Mouse (Mus musculus): ENCODE data around the gene Rgs11. TPM values are rescaled to one million over a fixed set of nuclear protein-coding genes. Genes with fewer than 3 reads are reported as not detected.
"Not testable (repeated sequence)": the region's sequence is repeated elsewhere in the genome, so short reads cannot be mapped to it uniquely, and the experiment has no call there.

Rgs11 gene
- polyA plus RNA-seq (2016; fragmentation: Nextera tagmentation; extraction: Ambion mirVana): 0.34 and 1.5 TPM in 2 replicates

- H3K4me3 ChIP-seq: peak within 1 kb of the TSS; percentile 37
- peaks cover 24% of the 10 kb centered on the region for H3K4me1 ChIP-seq
- no peaks in the 10 kb centered on the region for H3K9me3 ChIP-seq
- H3K9ac ChIP-seq (replicated peaks): no peak within 1 kb of the TSS; the same call in 1 of the 2 replicates
- peaks cover 78% of the 10 kb centered on the region for H3K27me3 ChIP-seq
- H3K36me3 ChIP-seq: no peaks in the 10 kb centered on the region; the same call in 1 of the 2 replicates
- peak within 1 kb of the TSS; percentile 57 for H3K4me2 ChIP-seq (replicated peaks)
- 2% methylated on average over 22 of the region's 22 CpGs for WGBS
- no peak for ATAC-seq (ENCODE audit: low FRiP score, low read depth)
- H3K27ac ChIP-seq (replicated peaks): no peak within 1 kb of the TSS
Measured at GRCm38 (mm10) chr17:26202737-26203136, at the start of gene Rgs11. Gene Rgs11 (plus strand): TSS chr17:26202951.

- Histone ChIP-seq H3K36me3 (0 out of 2 replicates have a peak, but pooled peaks cover 7% of the 10 kb centered on the region), H3K9me3 (no peaks in the 10 kb centered on the region), H3K9ac (replicated peaks) (no peak overlapping the region), H3K4me2 (replicated peaks) (no peak overlapping the region), H3K4me1 (no peaks in the 10 kb centered on the region), H3K4me3 (no peak overlapping the region), H3K27ac (replicated peaks) (no peak overlapping the region), H3K27me3 (no peaks in the 10 kb centered on the region)
- WGBS: 94% methylated on average over 1 of the region's 1 CpGs
- ATAC-seq (ENCODE audit: low FRiP score, low read depth): no peak
Measured at GRCm38 (mm10) chr17:26162736-26163135, 40.0 kb upstream of the Rgs11 start.

- H3K4me3 ChIP-seq: no peak overlapping the region
- no peaks in the 10 kb centered on the region for H3K9me3 ChIP-seq
- H3K4me2 ChIP-seq (replicated peaks): no peak overlapping the region
- no peaks in the 10 kb centered on the region for H3K4me1 ChIP-seq
- WGBS: 90% methylated on average over 2 of the region's 2 CpGs
- no peak overlapping the region for H3K9ac ChIP-seq (replicated peaks)
- H3K27me3 ChIP-seq: no peaks in the 10 kb centered on the region
- H3K36me3 ChIP-seq: peaks cover 11% of the 10 kb centered on the region; the same call in 1 of the 2 replicates
- no peak overlapping the region for H3K27ac ChIP-seq (replicated peaks)
- no peak for ATAC-seq (ENCODE audit: low FRiP score, low read depth)
Measured at GRCm38 (mm10) chr17:26168039-26168438, 34.7 kb upstream of the Rgs11 start.

- not testable (repeated sequence) for H3K9ac ChIP-seq (replicated peaks); H3K4me2 ChIP-seq (replicated peaks); H3K9me3 ChIP-seq; H3K27ac ChIP-seq (replicated peaks); ATAC-seq (ENCODE audit: low FRiP score, low read depth); H3K27me3 ChIP-seq; H3K4me3 ChIP-seq; H3K4me1 ChIP-seq
- WGBS: 84% methylated on average over 2 of the region's 2 CpGs
- H3K36me3 ChIP-seq: peaks cover 48% of the 10 kb centered on the region
Measured at GRCm38 (mm10) chr17:26175248-26175647, 27.5 kb upstream of the Rgs11 start.

- Histone ChIP-seq H3K4me1 (no peaks in the 10 kb centered on the region), H3K9ac (replicated peaks) (no peak overlapping the region), H3K27me3 (no peaks in the 10 kb centered on the region), H3K4me3 (no peak overlapping the region), H3K9me3 (peaks cover 3% of the 10 kb centered on the region; the same call in 1 of the 2 replicates), H3K4me2 (replicated peaks) (no peak overlapping the region), H3K27ac (replicated peaks) (no peak overlapping the region), H3K36me3 (peaks cover 69% of the 10 kb centered on the region)
- ATAC-seq (ENCODE audit: low FRiP score, low read depth): no peak
Measured at GRCm38 (mm10) chr17:26178611-26179010, 24.1 kb upstream of the Rgs11 start.

GRCm38 (mm10) chr17:26181179-26181578 is 21.6 kb upstream of the Rgs11 start:
- WGBS: 93% methylated on average over 3 of the region's 3 CpGs
- Histone ChIP-seq H3K9ac (replicated peaks) (no peak overlapping the region), H3K4me1 (no peaks in the 10 kb centered on the region), H3K27me3 (no peaks in the 10 kb centered on the region), H3K9me3 (peaks cover 3% of the 10 kb centered on the region; the same call in 1 of the 2 replicates), H3K27ac (replicated peaks) (no peak overlapping the region), H3K4me3 (no peak overlapping the region), H3K36me3 (peaks cover 69% of the 10 kb centered on the region), H3K4me2 (replicated peaks) (no peak overlapping the region)
- ATAC-seq (ENCODE audit: low FRiP score, low read depth): no peak

GRCm38 (mm10) chr17:26187592-26187991 is 15.2 kb upstream of the Rgs11 start:
- Histone ChIP-seq H3K4me2 (replicated peaks) (no peak overlapping the region), H3K9ac (replicated peaks) (no peak overlapping the region), H3K4me1 (no peaks in the 10 kb centered on the region), H3K9me3 (no peaks in the 10 kb centered on the region), H3K36me3 (peaks cover 91% of the 10 kb centered on the region), H3K27me3 (no peaks in the 10 kb centered on the region), H3K4me3 (no peak overlapping the region), H3K27ac (replicated peaks) (no peak overlapping the region)
- whole genome bisulfite sequencing: 95% methylated on average over 5 of the region's 5 CpGs
- ATAC-seq (ENCODE audit: low FRiP score, low read depth): no peak

- no peak for ATAC-seq (ENCODE audit: low FRiP score, low read depth)
- Histone ChIP-seq H3K27ac (replicated peaks) (no peak overlapping the region), H3K4me1 (no peaks in the 10 kb centered on the region), H3K36me3 (peaks cover 90% of the 10 kb centered on the region), H3K27me3 (no peaks in the 10 kb centered on the region), H3K9me3 (no peaks in the 10 kb centered on the region), H3K9ac (replicated peaks) (no peak overlapping the region), H3K4me3 (no peak overlapping the region), H3K4me2 (replicated peaks) (no peak overlapping the region)
- WGBS: 91% methylated on average over 11 of the region's 11 CpGs
Measured at GRCm38 (mm10) chr17:26188091-26188805, 14.5 kb upstream of the Rgs11 start.

- H3K4me3 ChIP-seq; H3K27ac ChIP-seq (replicated peaks); H3K27me3 ChIP-seq; H3K9ac ChIP-seq (replicated peaks); H3K9me3 ChIP-seq; H3K4me2 ChIP-seq (replicated peaks); ATAC-seq (ENCODE audit: low FRiP score, low read depth); H3K4me1 ChIP-seq: not testable (repeated sequence)
- H3K36me3 ChIP-seq: peaks cover 94% of the 10 kb centered on the region
- 87% methylated on average over 7 of the region's 7 CpGs for WGBS
Measured at GRCm38 (mm10) chr17:26191486-26191885, 11.3 kb upstream of the Rgs11 start.

GRCm38 (mm10) chr17:26192481-26193190 is 10.1 kb upstream of the Rgs11 start:
- Histone ChIP-seq H3K4me1 (no peaks in the 10 kb centered on the region), H3K9ac (replicated peaks) (no peak overlapping the region), H3K4me2 (replicated peaks) (no peak overlapping the region), H3K9me3 (no peaks in the 10 kb centered on the region), H3K36me3 (peaks cover 96% of the 10 kb centered on the region), H3K27me3 (no peaks in the 10 kb centered on the region), H3K27ac (replicated peaks) (no peak overlapping the region), H3K4me3 (no peak overlapping the region)
- 97% methylated on average over 15 of the region's 15 CpGs for WGBS
- ATAC-seq (ENCODE audit: low FRiP score, low read depth): no peak

GRCm38 (mm10) chr17:26198892-26199291 is 3.9 kb upstream of the Rgs11 start, which contains the start of gene Pdia2:
Gene Pdia2 (minus strand): TSS chr17:26199087.
- H3K27me3 ChIP-seq: peaks cover 56% of the 10 kb centered on the region
- H3K36me3 ChIP-seq: peaks cover 38% of the 10 kb centered on the region
- no peak within 1 kb of the TSS for H3K27ac ChIP-seq (replicated peaks)
- WGBS: 73% methylated on average over 4 of the region's 4 CpGs
- H3K4me3 ChIP-seq: no peak within 1 kb of the TSS
- no peak for ATAC-seq (ENCODE audit: low FRiP score, low read depth)
- no peak within 1 kb of the TSS for H3K4me2 ChIP-seq (replicated peaks)
- H3K9ac ChIP-seq (replicated peaks): no peak within 1 kb of the TSS
- no peaks in the 10 kb centered on the region for H3K9me3 ChIP-seq
- peaks cover 21% of the 10 kb centered on the region for H3K4me1 ChIP-seq

All from midbrain, embryonic 12.5 days (tissue).